Mouse (Mus musculus): ENCODE data around the gene Ttc21b. TPM values are rescaled to one million over a fixed set of nuclear protein-coding genes. Genes with fewer than 3 reads are reported as not detected.
"Not testable (repeated sequence)": the region's sequence is repeated elsewhere in the genome, so short reads cannot be mapped to it uniquely, and the experiment has no call there.

Gene Ttc21b
- polyA plus RNA-seq, 1 experiment from 2014 or later = 11.1 TPM

DNA sequence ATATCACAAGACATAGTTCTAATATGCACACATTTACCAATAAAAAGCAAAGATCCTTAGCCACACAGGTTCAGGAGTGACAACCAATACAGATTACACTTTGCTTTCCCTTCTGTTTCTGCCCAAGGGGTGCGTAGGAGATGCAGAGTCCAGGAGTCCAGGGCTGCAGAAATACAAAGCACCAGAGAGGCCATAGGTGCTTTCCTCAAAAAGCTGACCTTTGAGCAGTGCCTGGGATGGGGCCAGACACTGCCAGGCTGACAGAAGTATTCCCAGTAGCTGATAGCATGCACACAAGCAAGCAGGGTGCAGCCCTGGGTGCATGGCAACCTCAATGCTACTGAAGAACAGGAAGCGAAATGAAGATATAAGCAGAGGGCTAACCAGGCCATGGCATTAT, 52.2 kb downstream of the Ttc21b start:
- H3K36me3 ChIP-seq (ENCODE audit: control insufficient read depth, insufficient read depth, low read length) = peaks cover 30% of the 10 kb centered on the region
- H3K9me3 ChIP-seq (ENCODE audit: control insufficient read depth, low read length) = no peaks in the 10 kb centered on the region
- no peak overlapping the region for H3K27ac ChIP-seq (ENCODE audit: low read depth, low read length)
- H3K4me1 ChIP-seq (ENCODE audit: control insufficient read depth, insufficient read depth, low read depth, low read length) = no peaks in the 10 kb centered on the region
- ATAC-seq = no peak
- 100% methylated on average over 2 of the region's 2 CpGs for WGBS
- no peak overlapping the region for H3K4me2 ChIP-seq (ENCODE audit: low read length)
- H3K9ac ChIP-seq (ENCODE audit: low read depth, low read length) = no peak overlapping the region
- no peak overlapping the region for H3K4me3 ChIP-seq (ENCODE audit: low read length)
- H3K27me3 ChIP-seq (replicated peaks; ENCODE audit: control insufficient read depth, insufficient read depth, low read length) = no peaks in the 10 kb centered on the region

DNA sequence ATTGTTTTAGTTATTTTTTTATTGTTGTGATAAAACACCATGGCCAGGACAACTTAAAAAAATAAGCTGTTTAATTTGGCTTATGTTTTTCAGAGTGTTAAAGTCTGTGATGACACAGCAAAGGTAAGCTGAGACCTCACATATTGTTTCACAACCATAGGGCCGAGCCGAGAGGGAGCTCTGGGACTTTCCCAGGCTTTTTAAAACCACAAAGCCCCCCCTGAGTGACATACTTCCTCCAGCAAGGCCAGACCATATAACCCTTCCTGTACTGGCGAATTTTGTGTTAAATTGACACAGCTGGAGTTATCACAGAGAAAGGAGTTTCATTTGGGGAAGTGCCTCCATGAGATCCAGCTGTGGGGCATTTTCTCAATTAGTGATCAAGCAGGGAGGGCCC, 56.2 kb downstream of the Ttc21b start:
- WGBS = 42% methylated on average over 3 of the region's 3 CpGs

GRCm38 (mm10) chr2:66191691-66192100, 64.7 kb downstream of the Ttc21b start:
- Histone ChIP-seq H3K9ac (ENCODE audit: low read depth, low read length) (no peak overlapping the region), H3K36me3 (ENCODE audit: control insufficient read depth, insufficient read depth, low read length) (peaks cover 6% of the 10 kb centered on the region), H3K4me3 (ENCODE audit: low read length) (no peak overlapping the region), H3K27ac (ENCODE audit: low read depth, low read length) (no peak overlapping the region), H3K27me3 (replicated peaks; ENCODE audit: control insufficient read depth, insufficient read depth, low read length) (no peaks in the 10 kb centered on the region), H3K4me1 (ENCODE audit: control insufficient read depth, insufficient read depth, low read depth, low read length) (no peaks in the 10 kb centered on the region), H3K4me2 (ENCODE audit: low read length) (no peak overlapping the region), H3K9me3 (ENCODE audit: control insufficient read depth, low read length) (no peaks in the 10 kb centered on the region)
- no peak for ATAC-seq
- 89% methylated on average over 13 of the region's 13 CpGs for WGBS

More for the DNA sequence above, 56.2 kb downstream of the Ttc21b start:
- H3K9ac ChIP-seq (ENCODE audit: low read depth, low read length) = no peak overlapping the region
- peaks cover 24% of the 10 kb centered on the region for H3K36me3 ChIP-seq (ENCODE audit: control insufficient read depth, insufficient read depth, low read length)
- H3K27ac ChIP-seq (ENCODE audit: low read depth, low read length) = no peak overlapping the region
- no peaks in the 10 kb centered on the region for H3K27me3 ChIP-seq (replicated peaks; ENCODE audit: control insufficient read depth, insufficient read depth, low read length)
- no peaks in the 10 kb centered on the region for H3K9me3 ChIP-seq (ENCODE audit: control insufficient read depth, low read length)
- H3K4me1 ChIP-seq (ENCODE audit: control insufficient read depth, insufficient read depth, low read depth, low read length) = no peaks in the 10 kb centered on the region
- ATAC-seq = no peak
- H3K4me3 ChIP-seq (ENCODE audit: low read length) = no peak overlapping the region
- H3K4me2 ChIP-seq (ENCODE audit: low read length) = no peak overlapping the region

DNA sequence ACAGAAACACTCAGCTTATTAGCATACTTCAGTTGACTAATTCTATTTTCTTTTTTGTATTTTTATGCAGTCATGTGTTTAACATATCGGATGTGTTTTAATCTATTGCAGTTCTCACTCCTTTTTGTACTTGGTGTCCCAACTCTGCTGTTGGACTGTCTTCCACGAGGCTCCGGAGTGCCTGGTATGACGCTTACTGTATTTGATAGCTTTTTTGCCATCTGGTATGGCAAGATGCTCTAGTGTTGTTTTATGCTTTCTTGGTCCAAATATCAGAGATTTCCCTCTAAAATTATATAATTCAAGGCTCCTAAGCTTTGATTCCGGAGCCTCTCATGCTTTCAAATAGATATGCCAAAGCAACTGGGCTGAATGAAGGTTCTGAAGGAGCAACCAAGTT, 66.3 kb downstream of the Ttc21b start:
- Histone ChIP-seq H3K4me2 (ENCODE audit: low read length) (no peak overlapping the region), H3K4me1 (ENCODE audit: control insufficient read depth, insufficient read depth, low read depth, low read length) (no peaks in the 10 kb centered on the region), H3K27ac (ENCODE audit: low read depth, low read length) (no peak overlapping the region), H3K36me3 (ENCODE audit: control insufficient read depth, insufficient read depth, low read length) (peaks cover 3% of the 10 kb centered on the region; the same call in 1 of the 2 replicates), H3K9me3 (ENCODE audit: control insufficient read depth, low read length) (no peaks in the 10 kb centered on the region), H3K9ac (ENCODE audit: low read depth, low read length) (no peak overlapping the region), H3K27me3 (replicated peaks; ENCODE audit: control insufficient read depth, insufficient read depth, low read length) (no peaks in the 10 kb centered on the region), H3K4me3 (ENCODE audit: low read length) (no peak overlapping the region)
- ATAC-seq = no peak
- WGBS = 88% methylated on average over 5 of the region's 5 CpGs

DNA sequence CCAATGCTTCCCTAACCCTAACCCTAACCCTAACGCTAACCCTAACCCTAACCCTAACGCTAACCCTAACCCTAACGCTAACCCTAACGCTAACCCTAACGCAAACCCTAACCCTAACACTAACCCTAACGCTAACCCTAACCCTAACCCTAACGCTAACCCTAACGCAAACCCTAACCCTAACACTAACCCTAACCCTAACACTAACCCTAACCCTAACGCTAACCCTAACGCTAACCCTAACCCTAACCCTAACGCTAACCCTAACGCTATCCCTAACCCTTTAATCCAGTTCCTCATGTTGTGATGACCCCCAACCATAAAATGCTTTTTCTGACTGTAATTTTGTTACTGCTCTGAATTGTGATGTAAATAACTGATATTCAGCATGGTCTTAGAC, 67.2 kb downstream of the Ttc21b start:
- H3K9ac ChIP-seq (ENCODE audit: low read depth, low read length); H3K4me2 ChIP-seq (ENCODE audit: low read length); H3K27me3 ChIP-seq (replicated peaks; ENCODE audit: control insufficient read depth, insufficient read depth, low read length); H3K9me3 ChIP-seq (ENCODE audit: control insufficient read depth, low read length); H3K36me3 ChIP-seq (ENCODE audit: control insufficient read depth, insufficient read depth, low read length); H3K4me1 ChIP-seq (ENCODE audit: control insufficient read depth, insufficient read depth, low read depth, low read length); H3K27ac ChIP-seq (ENCODE audit: low read depth, low read length); ATAC-seq; H3K4me3 ChIP-seq (ENCODE audit: low read length): not testable (repeated sequence)
- WGBS = 99% methylated on average over 12 of the region's 12 CpGs

GRCm38 (mm10) chr2:66187520-66187919, 68.9 kb downstream of the Ttc21b start:
- no peak overlapping the region for H3K4me2 ChIP-seq (ENCODE audit: low read length)
- no peaks in the 10 kb centered on the region for H3K9me3 ChIP-seq (ENCODE audit: control insufficient read depth, low read length)
- H3K27me3 ChIP-seq (replicated peaks; ENCODE audit: control insufficient read depth, insufficient read depth, low read length) = no peaks in the 10 kb centered on the region
- H3K9ac ChIP-seq (ENCODE audit: low read depth, low read length) = no peak overlapping the region
- H3K36me3 ChIP-seq (ENCODE audit: control insufficient read depth, insufficient read depth, low read length) = peaks cover 3% of the 10 kb centered on the region; the same call in 1 of the 2 replicates
- ATAC-seq = no peak
- no peaks in the 10 kb centered on the region for H3K4me1 ChIP-seq (ENCODE audit: control insufficient read depth, insufficient read depth, low read depth, low read length)
- H3K27ac ChIP-seq (ENCODE audit: low read depth, low read length) = no peak overlapping the region
- 82% methylated on average over 6 of the region's 6 CpGs for WGBS
- no peak overlapping the region for H3K4me3 ChIP-seq (ENCODE audit: low read length)

DNA sequence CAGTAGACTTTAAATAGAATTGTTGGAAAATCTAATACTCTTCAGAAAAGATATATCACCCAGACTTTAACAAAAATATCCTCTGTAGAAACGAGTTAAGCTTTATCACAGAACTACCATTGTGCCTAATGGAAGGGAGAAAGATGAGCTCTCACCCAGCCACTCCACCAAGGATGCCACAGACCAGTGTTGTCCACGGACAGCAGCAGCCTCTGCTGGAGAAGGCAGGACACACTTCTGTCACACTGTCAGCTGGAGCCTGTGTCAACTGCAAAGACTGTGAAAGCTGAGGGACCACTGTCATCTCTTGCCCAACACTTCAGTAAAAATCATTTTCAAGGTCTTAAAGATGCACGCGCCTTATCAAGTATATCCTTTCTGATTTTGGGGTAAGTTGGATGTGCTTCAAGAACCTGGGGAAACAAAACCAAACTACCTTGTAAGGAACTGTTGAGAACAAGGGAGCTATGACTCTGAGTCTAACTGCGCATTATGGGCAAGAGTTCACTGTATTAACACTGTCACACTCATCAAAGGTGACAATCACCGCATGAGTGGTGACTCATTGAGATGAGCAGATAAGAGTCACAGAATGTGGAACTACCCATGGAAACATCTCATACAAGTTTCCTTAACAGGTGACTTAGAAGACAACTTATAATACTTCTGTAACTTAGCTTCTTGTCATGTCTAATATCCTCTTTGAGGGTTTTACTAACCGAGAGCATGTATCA, 71.8 kb downstream of the Ttc21b start:
- Histone ChIP-seq H3K27ac (ENCODE audit: low read depth, low read length) (no peak overlapping the region), H3K4me3 (ENCODE audit: low read length) (no peak overlapping the region), H3K36me3 (ENCODE audit: control insufficient read depth, insufficient read depth, low read length) (peaks cover 3% of the 10 kb centered on the region; the same call in 1 of the 2 replicates), H3K9me3 (ENCODE audit: control insufficient read depth, low read length) (no peaks in the 10 kb centered on the region), H3K4me1 (ENCODE audit: control insufficient read depth, insufficient read depth, low read depth, low read length) (peaks cover 3% of the 10 kb centered on the region), H3K27me3 (replicated peaks; ENCODE audit: control insufficient read depth, insufficient read depth, low read length) (no peaks in the 10 kb centered on the region), H3K9ac (ENCODE audit: low read depth, low read length) (no peak overlapping the region), H3K4me2 (ENCODE audit: low read length) (no peak overlapping the region)
- ATAC-seq = peak; percentile 92
- WGBS = 80% methylated on average over 7 of the region's 7 CpGs

- no peak overlapping the region for H3K27ac ChIP-seq (ENCODE audit: low read depth, low read length)
- H3K4me3 ChIP-seq (ENCODE audit: low read length) = no peak overlapping the region
- 0 out of 2 replicates have a peak, but pooled peaks have one; percentile 31 for ATAC-seq
- H3K9me3 ChIP-seq (ENCODE audit: control insufficient read depth, low read length) = no peaks in the 10 kb centered on the region
- H3K36me3 ChIP-seq (ENCODE audit: control insufficient read depth, insufficient read depth, low read length) = no peaks in the 10 kb centered on the region
- H3K4me1 ChIP-seq (ENCODE audit: control insufficient read depth, insufficient read depth, low read depth, low read length) = peaks cover 22% of the 10 kb centered on the region
- H3K4me2 ChIP-seq (ENCODE audit: low read length) = peak overlapping the region; percentile 31
- 25% methylated on average over 10 of the region's 10 CpGs for WGBS
- no peaks in the 10 kb centered on the region for H3K27me3 ChIP-seq (replicated peaks; ENCODE audit: control insufficient read depth, insufficient read depth, low read length)
- H3K9ac ChIP-seq (ENCODE audit: low read depth, low read length) = no peak overlapping the region
Observed at GRCm38 (mm10) chr2:66180293-66180692, 76.1 kb downstream of the Ttc21b start.

DNA sequence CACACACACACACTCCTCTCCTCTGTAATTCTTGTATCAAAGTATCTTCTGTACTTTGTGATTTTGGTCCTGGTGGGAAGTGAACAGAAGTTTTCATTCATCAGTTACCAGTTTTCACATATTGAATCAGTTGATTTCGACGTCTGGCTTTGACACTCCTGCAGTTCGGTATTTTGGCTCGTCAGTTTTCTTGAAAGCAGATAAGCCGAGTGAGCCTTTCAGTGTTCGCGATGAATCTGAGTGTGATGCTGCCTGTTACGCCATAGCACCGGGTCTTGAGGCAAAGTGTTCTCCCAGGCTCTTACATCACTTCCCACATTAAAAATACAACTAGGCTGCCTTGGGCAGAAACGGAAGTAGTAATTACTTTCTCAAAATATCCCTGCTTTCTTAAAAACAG, 76.6 kb downstream of the Ttc21b start:
- peaks cover 22% of the 10 kb centered on the region for H3K4me1 ChIP-seq (ENCODE audit: control insufficient read depth, insufficient read depth, low read depth, low read length)
- no peak overlapping the region for H3K9ac ChIP-seq (ENCODE audit: low read depth, low read length)
- H3K9me3 ChIP-seq (ENCODE audit: control insufficient read depth, low read length) = no peaks in the 10 kb centered on the region
- peak overlapping the region; percentile 42 for H3K4me2 ChIP-seq (ENCODE audit: low read length)
- H3K36me3 ChIP-seq (ENCODE audit: control insufficient read depth, insufficient read depth, low read length) = no peaks in the 10 kb centered on the region
- no peak overlapping the region for H3K4me3 ChIP-seq (ENCODE audit: low read length)
- 36% methylated on average over 10 of the region's 10 CpGs for WGBS
- ATAC-seq = no peak
- H3K27ac ChIP-seq (ENCODE audit: low read depth, low read length) = no peak overlapping the region
- H3K27me3 ChIP-seq (replicated peaks; ENCODE audit: control insufficient read depth, insufficient read depth, low read length) = no peaks in the 10 kb centered on the region

All from hindbrain, embryonic 16.5 days (tissue).